Mouse (Mus musculus) left cerebral cortex, adult 2 months (tissue): Measurements from ENCODE around the gene 3425401B19Rik. TPM values are rescaled to one million over a fixed set of nuclear protein-coding genes. Genes with fewer than 3 reads are reported as not detected.

Experiments
- DNase-seq, 2 experiments: peaks; one replicate each; pipeline ENCODE4 v3.0.0; 2021 to 2022; ENCODE audit warnings: low spot score in 2 of 2, mixed read lengths in 1 of 2; ENCODE audit errors: extremely low spot score in 1 of 2
- H3K27ac ChIP-seq: fragments of 200-600 bp; 2 replicates; pipeline ENCODE4 v1.8.1; 2022
- H3K4me3 ChIP-seq: fragments of 200-600 bp; 2 replicates; pipeline ENCODE4 v1.8.1; 2022
- CTCF ChIP-seq: fragments of 200-600 bp; IDR thresholded peaks from 2 replicates; pipeline ENCODE4 v1.8.1; 2022; ENCODE audit warnings: antibody characterized with exemption, mild to moderate bottlenecking, moderate library complexity
- intact Hi-C: fragments of 180-260 bp; cut with DNase I; formaldehyde crosslinking; loops from one replicate; pipeline ENCODE4 v1.15.1; 2025
- total RNA-seq, 2 experiments: library from RNA; stranded (reverse); gene quantifications; 2 replicates each; pipeline ENCODE4 v1.2.3; 2021

The 3425401B19Rik gene
- total RNA-seq, 2 experiments from 2014 or later: 0.07 to 0.20 TPM

DNA sequence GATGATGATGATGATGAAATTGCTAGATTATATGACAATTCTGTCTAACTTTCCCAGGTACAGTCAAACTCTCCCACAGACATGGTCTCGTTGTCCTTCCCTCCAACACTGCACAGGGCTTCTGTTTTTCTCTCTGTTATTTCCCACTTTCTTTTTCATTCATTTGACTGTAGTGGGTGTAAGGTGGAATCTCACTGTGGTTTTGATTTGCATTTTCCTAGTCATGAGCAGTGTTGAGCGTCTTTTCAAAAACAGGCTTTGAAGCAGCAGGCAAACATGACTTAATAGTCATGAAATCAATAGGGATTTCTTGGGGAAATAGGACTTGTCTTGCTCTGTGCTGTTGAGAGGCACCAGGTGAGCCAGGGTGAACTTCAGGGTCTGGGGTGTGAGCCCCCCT is 11.3 kb upstream of the 3425401B19Rik start:
- TF ChIP-seq CTCF: no peak
- DNase-seq: no peak
- intact Hi-C loops: no loop called here
- H3K27ac ChIP-seq: no peak overlapping the region
- no peak overlapping the region for H3K4me3 ChIP-seq

DNA sequence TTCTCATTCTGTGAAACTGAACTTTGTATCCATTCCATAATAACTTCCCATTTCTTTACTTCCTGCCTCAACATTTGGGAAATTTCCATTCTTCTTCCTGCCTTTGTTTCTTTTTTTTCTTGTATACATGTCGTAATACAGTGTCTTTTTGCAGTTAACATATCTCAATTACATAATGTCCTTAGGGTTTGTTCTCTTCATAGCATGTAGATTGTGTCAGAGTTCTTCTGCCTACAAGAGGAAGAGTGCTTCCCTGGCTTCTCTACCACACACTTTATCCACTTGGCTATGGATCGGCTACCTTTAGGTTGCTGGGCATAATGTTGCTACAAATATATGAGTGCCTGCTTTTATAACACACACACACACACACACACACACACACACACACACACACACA is 10.8 kb upstream of the 3425401B19Rik start:
- intact Hi-C loops: no loop called here
- no peak for TF ChIP-seq CTCF
- DNase-seq: no peak
- Histone ChIP-seq H3K4me3 (no peak overlapping the region), H3K27ac (no peak overlapping the region)

DNA sequence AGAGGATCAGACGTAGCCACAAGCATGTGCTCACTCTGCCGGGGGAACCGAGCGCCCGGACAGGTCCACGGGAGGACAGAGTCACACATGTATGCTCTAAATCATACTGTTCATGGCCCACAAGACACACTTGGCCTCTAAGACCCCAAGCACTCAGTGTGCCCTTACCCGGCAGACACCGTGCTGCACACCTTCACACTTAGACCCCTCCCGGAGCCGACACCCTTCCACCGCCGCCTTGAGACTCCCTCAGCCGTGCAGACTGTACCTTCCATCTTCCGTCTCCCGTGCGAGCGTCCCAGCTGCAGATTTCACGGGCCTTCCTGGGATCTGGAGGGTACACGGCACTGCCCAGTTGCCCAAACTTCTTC is 373 bp downstream of the 3425401B19Rik start:
- intact Hi-C loops: no loop called here
- no peak for TF ChIP-seq CTCF
- no peak overlapping the region for H3K27ac ChIP-seq

DNA sequence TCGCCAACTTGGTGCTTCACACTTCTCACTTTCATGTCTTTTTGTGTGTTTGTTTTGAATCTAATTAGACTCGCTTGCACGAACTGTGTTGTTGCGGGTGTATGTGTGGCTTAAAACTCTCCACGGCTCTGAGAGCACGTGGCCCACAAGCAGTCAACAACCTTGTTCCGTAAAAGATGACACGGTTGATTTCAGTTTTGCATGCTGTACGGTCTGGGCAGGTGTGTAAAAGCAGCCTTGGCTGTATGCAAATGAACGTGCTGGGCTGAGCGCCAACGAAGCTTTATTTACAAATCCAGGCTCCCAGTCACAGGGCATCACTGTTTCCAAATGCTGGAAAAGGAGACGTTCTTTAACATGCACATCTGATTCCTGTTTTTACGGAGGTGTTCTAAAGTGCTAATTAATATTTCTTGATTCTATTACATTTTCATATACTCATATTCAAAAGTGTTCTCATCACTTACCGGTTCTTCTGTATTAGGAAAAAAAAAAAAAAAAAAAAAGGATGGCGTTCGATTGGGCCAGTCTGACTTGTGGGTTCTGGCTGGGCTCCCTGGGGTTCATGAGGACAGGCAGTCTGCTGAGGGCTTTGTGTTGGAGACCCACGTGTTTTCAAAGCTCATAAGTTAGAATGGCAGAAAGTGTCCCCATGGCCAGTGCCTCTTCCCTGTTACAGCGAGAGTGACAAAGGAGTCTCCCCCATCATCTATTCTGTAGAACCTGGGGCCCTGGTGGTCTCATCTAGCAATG is 935 bp downstream of the 3425401B19Rik start:
- DNase-seq: no peak
- intact Hi-C loops: no loop called here
- Histone ChIP-seq H3K4me3 (no peak overlapping the region), H3K27ac (no peak overlapping the region)
- no peak for TF ChIP-seq CTCF

More for the DNA sequence above, 373 bp downstream of the 3425401B19Rik start:
- H3K4me3 ChIP-seq: no peak overlapping the region
- DNase-seq: no peak

DNA sequence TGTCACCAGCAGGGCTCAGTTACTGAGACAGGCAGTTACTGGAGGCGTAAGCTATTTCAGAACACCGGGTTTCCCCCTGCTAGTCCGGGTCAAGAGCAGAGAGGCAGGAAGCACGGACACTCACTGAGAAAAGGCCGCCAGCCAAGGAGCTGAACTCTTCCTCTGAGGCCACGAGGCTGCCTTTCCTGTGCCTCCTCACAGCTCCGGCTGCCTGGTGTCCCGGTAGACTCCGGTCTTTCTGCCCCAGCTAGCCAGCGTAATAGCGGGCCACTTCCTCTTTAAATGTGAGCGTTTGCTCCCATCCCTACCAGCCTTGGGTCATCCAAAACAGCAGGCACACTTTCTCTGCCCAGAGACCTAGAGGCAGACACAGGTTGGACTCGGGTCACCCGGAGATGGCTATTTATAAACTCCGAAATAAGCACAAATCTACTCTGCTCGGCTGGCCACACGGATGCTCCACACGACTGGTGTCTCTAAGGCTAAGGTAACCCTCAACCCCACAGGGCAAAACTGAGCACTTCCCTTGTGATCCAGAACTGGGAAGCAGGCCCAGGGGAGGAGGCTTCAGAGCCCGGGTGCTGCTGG is 1.7 kb downstream of the 3425401B19Rik start:
- Histone ChIP-seq H3K4me3 (no peak overlapping the region), H3K27ac (no peak overlapping the region)
- intact Hi-C loops: no loop called here
- no peak; the same call in 1 of the 2 replicates for TF ChIP-seq CTCF
- DNase-seq: peak in 1 of 2 experiments; percentile 13

DNA sequence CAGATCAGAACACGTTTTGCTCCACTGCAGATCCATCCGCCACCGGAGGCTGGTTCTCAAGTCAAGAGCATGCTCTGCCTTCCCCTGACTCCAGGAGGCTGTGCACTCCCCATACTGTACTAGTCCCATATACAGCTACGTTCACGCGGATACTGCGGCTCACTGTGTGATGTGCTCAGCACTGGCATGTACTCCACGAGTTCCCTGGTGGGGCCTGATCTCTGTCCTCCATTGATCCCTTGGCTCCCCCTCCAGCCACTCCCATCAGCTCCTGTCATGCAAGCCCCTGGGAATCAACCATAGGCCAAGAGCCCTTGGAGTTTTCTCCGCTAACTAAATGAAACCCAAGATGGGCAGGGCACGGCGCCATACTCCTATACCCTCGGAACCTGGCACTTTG is 2.6 kb downstream of the 3425401B19Rik start:
- TF ChIP-seq CTCF: no peak
- DNase-seq: no peak
- intact Hi-C loops: no loop called here
- H3K27ac ChIP-seq: no peak overlapping the region
- no peak overlapping the region for H3K4me3 ChIP-seq

DNA sequence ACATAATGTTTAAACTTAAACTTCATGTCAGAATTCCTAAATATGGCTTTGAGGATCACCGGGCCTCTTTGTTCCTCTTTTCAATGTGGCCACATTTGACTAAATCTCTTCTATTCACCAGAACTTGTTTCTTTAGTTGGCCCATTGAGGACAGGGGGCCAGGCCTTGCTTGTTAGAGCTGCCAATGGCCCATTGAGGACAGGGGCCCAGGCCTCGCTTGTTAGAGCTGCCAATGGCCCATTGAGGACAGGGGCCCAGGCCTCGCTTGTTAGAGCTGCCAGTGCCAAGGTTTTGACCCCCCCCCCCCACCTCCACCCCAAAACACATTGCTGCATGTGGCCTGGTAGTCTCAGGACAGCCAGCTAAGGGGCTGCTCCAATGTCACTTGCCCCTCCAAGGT is 3.5 kb downstream of the 3425401B19Rik start:
- no peak for TF ChIP-seq CTCF
- Histone ChIP-seq H3K4me3 (no peak overlapping the region), H3K27ac (no peak overlapping the region)
- DNase-seq: no peak
- intact Hi-C loops: no loop called here

DNA sequence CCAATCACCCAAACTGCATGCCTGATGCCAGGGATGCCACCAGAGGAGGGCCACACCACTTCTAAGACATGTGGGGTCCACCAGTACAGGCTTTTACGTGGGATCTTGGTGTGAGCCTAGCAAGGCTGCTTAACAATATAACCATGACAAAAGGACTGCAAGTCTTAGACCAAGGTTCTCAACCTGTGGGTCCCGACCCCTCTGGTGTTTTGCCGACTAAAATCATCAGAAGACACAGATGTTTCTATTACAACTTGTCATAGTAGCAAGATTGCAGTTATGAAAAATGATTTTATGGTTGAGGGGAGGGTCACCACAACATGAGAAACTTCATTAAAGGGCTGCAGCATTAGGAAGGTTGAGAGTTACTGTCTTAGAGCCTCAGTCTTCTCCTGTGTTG is 6.5 kb downstream of the 3425401B19Rik start:
- no peak for DNase-seq
- intact Hi-C loops: no loop called here
- Histone ChIP-seq H3K4me3 (no peak overlapping the region), H3K27ac (no peak overlapping the region)
- no peak for TF ChIP-seq CTCF

DNA sequence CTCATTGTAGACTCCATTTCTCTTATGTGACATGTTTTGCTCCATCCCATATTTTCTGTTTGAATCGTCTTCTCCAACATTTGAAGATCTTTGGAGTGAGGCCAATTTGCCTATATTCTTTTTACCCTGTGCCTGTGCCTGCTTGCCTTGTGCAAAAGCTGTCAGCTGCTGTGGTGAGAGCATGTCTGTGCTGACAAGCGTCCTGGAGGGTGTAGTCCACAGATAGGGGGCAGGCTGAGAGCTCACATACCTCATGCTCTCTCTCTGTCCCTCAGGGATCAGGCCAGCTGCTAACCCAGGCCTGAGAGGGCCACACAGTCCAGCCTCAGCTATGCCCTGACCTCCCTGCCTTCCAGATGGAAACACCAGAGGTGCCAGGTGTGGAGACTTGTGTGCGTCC is 11.9 kb downstream of the 3425401B19Rik start:
- TF ChIP-seq CTCF: peak; percentile 10
- DNase-seq: no peak
- H3K27ac ChIP-seq: no peak overlapping the region

DNA sequence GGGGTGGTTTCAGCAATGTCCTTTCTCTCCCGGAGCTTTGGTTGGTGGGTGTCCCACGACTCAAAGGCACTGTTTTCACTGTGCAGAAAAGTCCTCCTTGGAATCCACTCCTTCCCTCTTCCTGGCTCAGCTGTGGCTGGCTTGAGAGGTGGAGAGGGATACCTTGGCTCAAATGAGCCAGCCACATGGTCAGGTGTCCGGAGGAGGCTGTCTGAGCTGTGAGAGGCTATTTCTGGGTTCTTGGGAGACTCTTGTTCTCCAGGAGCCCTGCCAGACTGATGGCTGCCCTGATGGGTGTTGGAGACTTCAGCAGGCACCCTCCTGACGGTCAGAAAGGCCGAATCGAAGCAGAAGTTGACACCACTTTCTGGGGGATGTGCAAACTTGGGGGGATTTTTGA is 22.0 kb downstream of the 3425401B19Rik start:
- no peak for DNase-seq
- intact Hi-C loops: no loop called here
- no peak overlapping the region for H3K4me3 ChIP-seq
- no peak for TF ChIP-seq CTCF
- no peak overlapping the region for H3K27ac ChIP-seq

More for the DNA sequence above, 11.9 kb downstream of the 3425401B19Rik start:
- no peak overlapping the region for H3K4me3 ChIP-seq
- intact Hi-C loops: no loop called here

DNA sequence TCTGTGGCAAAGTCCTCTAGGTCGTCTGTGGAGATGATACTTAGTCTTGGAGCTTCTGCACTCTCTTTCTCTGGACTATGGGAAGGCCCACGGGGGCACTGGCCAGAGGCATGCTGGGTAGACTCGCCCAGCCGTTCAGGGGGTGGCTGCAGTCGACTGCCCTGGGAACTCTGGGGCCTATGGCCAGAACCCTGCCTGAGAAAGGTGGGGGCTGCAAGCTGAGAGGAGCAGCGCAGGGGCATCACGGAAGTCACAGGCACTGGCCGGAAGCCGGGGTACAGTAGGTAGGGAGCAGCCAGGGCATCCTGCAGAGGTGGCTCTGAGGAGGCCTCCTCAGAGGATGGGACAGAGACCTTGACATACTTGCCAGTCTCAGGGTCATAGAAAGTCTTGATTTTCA is 25.3 kb downstream of the 3425401B19Rik start:
- no peak for TF ChIP-seq CTCF

DNA sequence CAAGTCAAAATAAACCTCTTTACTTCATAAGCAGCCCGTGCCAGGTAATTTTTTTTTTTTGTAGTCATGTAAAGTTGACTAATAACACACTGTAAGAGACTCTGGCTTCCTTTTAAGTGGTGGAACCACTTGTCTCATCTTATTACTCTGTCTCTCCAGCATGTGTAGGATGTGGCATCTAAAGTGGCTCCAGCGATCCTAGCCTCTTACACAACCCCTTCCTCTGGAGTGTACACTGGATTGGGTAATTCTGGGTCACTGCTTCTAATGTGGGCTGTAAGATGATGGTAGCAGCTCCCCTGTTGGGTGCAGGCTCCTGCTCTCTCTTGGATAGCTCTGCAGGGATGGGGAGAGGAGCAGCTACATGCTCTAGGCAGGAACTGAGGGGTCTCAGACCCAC is 46.6 kb downstream of the 3425401B19Rik start:
- TF ChIP-seq CTCF: no peak
- no peak overlapping the region for H3K27ac ChIP-seq
- no peak for DNase-seq
- no peak overlapping the region for H3K4me3 ChIP-seq
- intact Hi-C loops: no loop called here

More for the DNA sequence above, 25.3 kb downstream of the 3425401B19Rik start:
- no peak for DNase-seq
- Histone ChIP-seq H3K4me3 (no peak overlapping the region), H3K27ac (no peak overlapping the region)
- intact Hi-C loops: no loop called here

DNA sequence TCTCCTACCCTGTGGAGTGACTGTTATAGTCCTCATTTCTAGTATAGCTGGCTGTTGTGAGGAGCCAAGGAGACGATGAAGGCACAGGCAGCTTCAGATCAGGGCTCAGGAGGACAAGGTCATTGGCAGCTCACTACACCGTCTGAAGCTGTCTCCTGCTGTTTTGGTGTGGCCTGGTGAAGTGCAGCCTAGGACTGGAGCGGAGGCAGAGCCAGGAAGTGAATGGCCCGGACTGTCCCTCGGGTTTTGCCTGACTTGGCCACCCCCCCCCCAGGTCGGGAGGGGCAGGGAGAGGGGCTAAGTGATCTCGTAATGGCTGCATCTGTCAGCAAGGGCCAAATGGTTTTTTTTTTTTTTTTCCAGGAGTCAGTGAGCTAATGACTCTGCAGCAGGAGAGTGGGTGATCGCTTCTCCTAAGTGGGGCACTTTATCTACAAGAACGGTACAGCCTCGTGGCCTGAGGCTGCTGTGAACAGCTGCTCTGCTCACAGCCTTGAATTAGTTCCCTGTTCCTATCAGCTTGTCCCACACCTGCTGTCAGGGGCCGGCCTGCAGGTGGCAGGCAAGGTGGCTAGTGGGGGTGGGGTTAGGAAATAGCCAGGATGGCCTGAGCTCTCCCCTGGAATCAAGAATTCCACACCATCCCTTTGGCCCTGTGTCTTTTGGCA is 50.9 kb downstream of the 3425401B19Rik start:
- H3K4me3 ChIP-seq: no peak overlapping the region
- H3K27ac ChIP-seq: no peak overlapping the region
- no peak for TF ChIP-seq CTCF
- intact Hi-C loops: no loop called here
- no peak for DNase-seq
